Mouse (Mus musculus) ES-Bruce4 (cell line): ENCODE data around the gene Kdm5b. TPM values are rescaled to one million over a fixed set of nuclear protein-coding genes. Genes with fewer than 3 reads are reported as not detected.

ENCODE experiments used
- H3K27ac ChIP-seq: 2 replicates; pipeline ENCODE4 v1.5.1; 2012; ENCODE audit warnings: low read length, inconsistent platforms; ENCODE audit not compliant: insufficient read depth
- H3K27me3 ChIP-seq: 2 replicates; pipeline ENCODE4 v1.6.1; 2012; ENCODE audit warnings: mild to moderate bottlenecking, low read length, inconsistent platforms; ENCODE audit not compliant: control insufficient read depth, poor library complexity, insufficient read depth, severe bottlenecking
- H3K36me3 ChIP-seq: 2 replicates; pipeline ENCODE4 v1.6.1; 2012; ENCODE audit warnings: inconsistent platforms, mild to moderate bottlenecking, low read length, moderate library complexity; ENCODE audit not compliant: control insufficient read depth, poor library complexity, insufficient read depth, severe bottlenecking
- H3K4me1 ChIP-seq: one replicate; pipeline ENCODE4 v1.8.1; 2011; ENCODE audit warnings: low read length; ENCODE audit not compliant: control insufficient read depth, insufficient read depth
- H3K4me3 ChIP-seq: 2 replicates; pipeline ENCODE4 v1.5.1; 2011; ENCODE audit warnings: low read depth, mild to moderate bottlenecking, low read length
- H3K9ac ChIP-seq: 2 replicates; pipeline ENCODE4 v1.6.1; 2012; ENCODE audit warnings: low read depth, mild to moderate bottlenecking, inconsistent platforms; ENCODE audit not compliant: poor library complexity, severe bottlenecking
- H3K9me3 ChIP-seq: replicated peaks from 2 replicates; pipeline ENCODE4 v1.6.1; 2012; ENCODE audit warnings: mild to moderate bottlenecking, low read length, inconsistent platforms; ENCODE audit not compliant: control insufficient read depth, poor library complexity, insufficient read depth, severe bottlenecking
- CTCF ChIP-seq: IDR thresholded peaks from one replicate; pipeline ENCODE4 v1.8.1; 2011; ENCODE audit warnings: low read depth, low read length
- EP300 ChIP-seq: IDR thresholded peaks from 2 replicates; pipeline ENCODE4 v1.6.1; 2011; ENCODE audit warnings: low read depth, low read length; ENCODE audit not compliant: insufficient read depth
- POLR2A ChIP-seq: IDR thresholded peaks from one replicate; pipeline ENCODE4 v1.8.1; 2011; ENCODE audit warnings: low read length; ENCODE audit not compliant: insufficient read depth
- polyA plus RNA-seq: library from polyadenylated mRNA; stranded (reverse); fragments of >200 nt; gene quantifications from 2 replicates; pipeline ENCODE4 v1.2.4, GENCODE M21; 2011; ENCODE audit warnings: low read depth; ENCODE audit not compliant: missing spikeins, insufficient read depth, insufficient read length

The Kdm5b gene
- polyA plus RNA-seq, 1 experiment, result 181 TPM

GRCm38 (mm10) chr1:134638522-134638921, 78.6 kb downstream of the Kdm5b start:
- Histone ChIP-seq H3K9me3 (no peaks in the 10 kb centered on the region), H3K36me3 (no peaks in the 10 kb centered on the region), H3K9ac (no peak overlapping the region), H3K27ac (no peak overlapping the region), H3K4me3 (no peak overlapping the region), H3K4me1 (no peaks in the 10 kb centered on the region), H3K27me3 (no peaks in the 10 kb centered on the region)
- TF ChIP-seq POLR2A (no peak), CTCF (peak; percentile 56)

- H3K4me1 ChIP-seq, result no peaks in the 10 kb centered on the region
- H3K36me3 ChIP-seq, result no peaks in the 10 kb centered on the region
- no peak overlapping the region for H3K4me3 ChIP-seq
- no peaks in the 10 kb centered on the region for H3K27me3 ChIP-seq
- no peak overlapping the region for H3K9ac ChIP-seq
- no peaks in the 10 kb centered on the region for H3K9me3 ChIP-seq
- no peak overlapping the region for H3K27ac ChIP-seq
- no peak for TF ChIP-seq CTCF
- TF ChIP-seq POLR2A, result no peak
- no peak for TF ChIP-seq EP300
Observed at GRCm38 (mm10) chr1:134639460-134639859, 79.5 kb downstream of the Kdm5b start.

- no peaks in the 10 kb centered on the region for H3K9me3 ChIP-seq
- H3K27ac ChIP-seq, result no peak overlapping the region
- H3K4me3 ChIP-seq, result no peak overlapping the region
- no peaks in the 10 kb centered on the region for H3K36me3 ChIP-seq
- H3K9ac ChIP-seq, result no peak overlapping the region
- TF ChIP-seq POLR2A, result no peak
- peak; percentile 69 for TF ChIP-seq CTCF
- H3K4me1 ChIP-seq, result no peaks in the 10 kb centered on the region
- no peaks in the 10 kb centered on the region; the same call in 1 of the 2 replicates for H3K27me3 ChIP-seq
Observed at GRCm38 (mm10) chr1:134641507-134641906, 81.5 kb downstream of the Kdm5b start.

GRCm38 (mm10) chr1:134643702-134644101, 83.7 kb downstream of the Kdm5b start:
- Histone ChIP-seq H3K4me3 (no peak overlapping the region), H3K27ac (no peak overlapping the region), H3K4me1 (no peaks in the 10 kb centered on the region), H3K9ac (no peak overlapping the region), H3K9me3 (no peaks in the 10 kb centered on the region), H3K27me3 (peaks cover 13% of the 10 kb centered on the region), H3K36me3 (no peaks in the 10 kb centered on the region)
- TF ChIP-seq CTCF (no peak), EP300 (no peak), POLR2A (no peak)

- H3K27me3 ChIP-seq, result peaks cover 13% of the 10 kb centered on the region
- TF ChIP-seq POLR2A (no peak), EP300 (no peak), CTCF (no peak)
Observed at GRCm38 (mm10) chr1:134645408-134646200, 85.6 kb downstream of the Kdm5b start.

GRCm38 (mm10) chr1:134646261-134646962, 86.4 kb downstream of the Kdm5b start, which contains the start of gene Syt2:
Gene Syt2, plus strand, starts transcription at chr1:134646677.
- Histone ChIP-seq H3K27me3 (peaks cover 13% of the 10 kb centered on the region), H3K9ac (peak within 1 kb of the TSS; percentile 20), H3K9me3 (no peaks in the 10 kb centered on the region), H3K27ac (no peak within 1 kb of the TSS), H3K4me3 (peak within 1 kb of the TSS; percentile 69), H3K4me1 (no peaks in the 10 kb centered on the region), H3K36me3 (no peaks in the 10 kb centered on the region)
- TF ChIP-seq POLR2A (no peak), CTCF (no peak), EP300 (no peak)

More at GRCm38 (mm10) chr1:134645408-134646200, 85.6 kb downstream of the Kdm5b start:
- H3K36me3 ChIP-seq, result no peaks in the 10 kb centered on the region
- no peaks in the 10 kb centered on the region for H3K4me1 ChIP-seq
- H3K9ac ChIP-seq, result peak overlapping the region; percentile 20; the same call in 1 of the 2 replicates
- no peak overlapping the region for H3K27ac ChIP-seq
- H3K4me3 ChIP-seq, result peak overlapping the region; percentile 69
- no peaks in the 10 kb centered on the region for H3K9me3 ChIP-seq
